Mouse (Mus musculus) cerebral cortex, adult 2 months (tissue): ENCODE results near the gene Ifi27l2a.

Source experiments
- WGBS: fragments of 180-500 bp; shearing (Covaris S2); methylation state at CpG from one replicate; pipeline ENCODE4 v1.1.7; 2018; 5-methylcytosine and 5-hydroxymethylcytosine counted together

Gene Ifi27l2a

GRCm38 (mm10) chr12:103443524-103443923 is at the start of gene Ifi27l2a:
Ifi27l2a (minus strand) TSS chr12:103443680.
- WGBS, result 60% methylated on average over 3 of the region's 3 CpGs

- WGBS, result 37% methylated on average over 5 of the region's 5 CpGs
Measured at GRCm38 (mm10) chr12:103492767-103493166, 49.3 kb upstream of the Ifi27l2a start.

GRCm38 (mm10) chr12:103491091-103491730 is 47.7 kb upstream of the Ifi27l2a start:
- WGBS, result 71% methylated on average over 3 of the region's 3 CpGs

- WGBS, result 83% methylated on average over 2 of the region's 2 CpGs
Measured at GRCm38 (mm10) chr12:103487750-103488149, 44.3 kb upstream of the Ifi27l2a start.

- 65% methylated on average over 4 of the region's 4 CpGs for WGBS
Measured at GRCm38 (mm10) chr12:103487276-103487675, 43.8 kb upstream of the Ifi27l2a start.

GRCm38 (mm10) chr12:103486726-103487125 is 43.2 kb upstream of the Ifi27l2a start:
- WGBS, result 80% methylated on average over 1 of the region's 1 CpGs

GRCm38 (mm10) chr12:103484200-103484972 is 40.9 kb upstream of the Ifi27l2a start:
- WGBS, result 78% methylated on average over 9 of the region's 9 CpGs

GRCm38 (mm10) chr12:103482781-103483180 is 39.3 kb upstream of the Ifi27l2a start:
- 85% methylated on average over 2 of the region's 2 CpGs for WGBS

GRCm38 (mm10) chr12:103481671-103482070 is 38.2 kb upstream of the Ifi27l2a start:
- WGBS, result 77% methylated on average over 5 of the region's 5 CpGs

GRCm38 (mm10) chr12:103477461-103478015 is 34.1 kb upstream of the Ifi27l2a start:
- whole genome bisulfite sequencing, result 82% methylated on average over 7 of the region's 7 CpGs

GRCm38 (mm10) chr12:103476779-103477389 is 33.4 kb upstream of the Ifi27l2a start:
- 92% methylated on average over 1 of the region's 1 CpGs for WGBS

- WGBS, result 53% methylated on average over 2 of the region's 2 CpGs
Measured at GRCm38 (mm10) chr12:103474481-103474880, 31.0 kb upstream of the Ifi27l2a start.

GRCm38 (mm10) chr12:103457140-103457539 is 13.7 kb upstream of the Ifi27l2a start, which contains the start of gene Ifi27l2b:
Ifi27l2b (minus strand) TSS chr12:103457223.
- WGBS, result 83% methylated on average over 3 of the region's 3 CpGs

- WGBS, result no CpG with 5 or more reads among the region's 1 CpGs
Measured at GRCm38 (mm10) chr12:103456727-103457126, 13.2 kb upstream of the Ifi27l2a start.

GRCm38 (mm10) chr12:103445060-103445459 is 1.6 kb upstream of the Ifi27l2a start:
- WGBS, result 77% methylated on average over 3 of the region's 3 CpGs

GRCm38 (mm10) chr12:103444261-103444660 is 781 bp upstream of the Ifi27l2a start:
- 57% methylated on average over 6 of the region's 7 CpGs for WGBS

GRCm38 (mm10) chr12:103437601-103438000 is 5.9 kb downstream of the Ifi27l2a start:
- WGBS, result 100% methylated on average over 1 of the region's 1 CpGs

- WGBS, result 48% methylated on average over 8 of the region's 8 CpGs
Measured at GRCm38 (mm10) chr12:103433986-103434731, 9.3 kb downstream of the Ifi27l2a start, which contains the start of gene Ifi27. Ifi27 (plus strand) TSS chr12:103434211.

- 77% methylated on average over 2 of the region's 2 CpGs for WGBS
Measured at GRCm38 (mm10) chr12:103433430-103433829, 10.1 kb downstream of the Ifi27l2a start.

- WGBS, result 87% methylated on average over 7 of the region's 7 CpGs
Measured at GRCm38 (mm10) chr12:103426710-103427109, 16.8 kb downstream of the Ifi27l2a start.

- WGBS, result 1% methylated on average over 33 of the region's 33 CpGs
Measured at GRCm38 (mm10) chr12:103425729-103426470, 17.6 kb downstream of the Ifi27l2a start, which contains the start of gene Ddx24. Ddx24 (minus strand) TSS chr12:103425830.
